Mouse (Mus musculus) right cerebral cortex, postnatal 10 days (tissue): ENCODE data around the gene Olfr1138.

ENCODE experiments used
- DNase-seq, 2 experiments: peaks; one replicate each; pipeline ENCODE4 v3.0.0; 2021; ENCODE audit warnings: low spot score in 2 of 2

Gene Olfr1138

GRCm38 (mm10) chr2:87739878-87740277 lies at the start of gene Olfr1138:
Olfr1138 (minus strand) TSS chr2:87739978.
- DNase-seq, result no peak

GRCm38 (mm10) chr2:87779183-87779582 lies 39.4 kb upstream of the Olfr1138 start, which contains the start of gene Olfr152:
Olfr152 (plus strand) TSS chr2:87779483.
- DNase-seq, result no peak

- DNase-seq, result no peak
These were observed 36.4 kb upstream of the Olfr1138 start for GRCm38 (mm10) chr2:87776143-87776542.

- DNase-seq, result no peak
These were observed 14.1 kb upstream of the Olfr1138 start, which contains the start of gene Olfr1141 for GRCm38 (mm10) chr2:87753891-87754290. Olfr1141 (minus strand) TSS chr2:87753991.

GRCm38 (mm10) chr2:87743452-87743851 lies 3.7 kb upstream of the Olfr1138 start, which contains the start of gene Olfr1140:
Olfr1140 (plus strand) TSS chr2:87743752.
- no peak for DNase-seq

GRCm38 (mm10) chr2:87713079-87713478 lies 26.7 kb downstream of the Olfr1138 start, which contains the start of gene Olfr1137:
Olfr1137 (minus strand) TSS chr2:87713179.
- no peak for DNase-seq

- DNase-seq, result no peak
These were observed 45.9 kb downstream of the Olfr1138 start, which contains the start of gene Olfr1136 for GRCm38 (mm10) chr2:87693847-87694246. Olfr1136 (minus strand) TSS chr2:87693947.
